Mouse (Mus musculus): ENCODE measurements around the gene Tmem158.

GRCm38 (mm10) chr9:123274674-123275073 lies 14.1 kb upstream of the Tmem158 start:
- TF ChIP-seq CTCF (IDR thresholded peaks at IDR 0.05; ENCODE audit: low read depth) (no peak), EP300 (IDR thresholded peaks at IDR 0.05; ENCODE audit: low read depth) (no peak)

Measured in liver, embryonic 14.5 days (tissue).